Mouse (Mus musculus) myocyte (in vitro differentiated cells): Measurements from ENCODE around the gene Capn12.

Experiments
- CEBPB ChIP-seq: IDR thresholded peaks from 2 replicates; pipeline ENCODE4 v1.6.1; 2011; ENCODE audit warnings: mild to moderate bottlenecking, moderate library complexity; ENCODE audit not compliant: poor library complexity, insufficient read depth, severe bottlenecking
- MAX ChIP-seq: IDR thresholded peaks from one replicate; pipeline ENCODE4 v1.6.1; 2011; ENCODE audit warnings: low read depth, mild to moderate bottlenecking, control low read depth
- POLR2A ChIP-seq: IDR thresholded peaks from one replicate; pipeline ENCODE4 v1.6.1; 2011; ENCODE audit warnings: low read depth, mild to moderate bottlenecking, control low read depth, moderate library complexity; ENCODE audit not compliant: insufficient read length
- TCF12 ChIP-seq: IDR thresholded peaks from one replicate; pipeline ENCODE4 v1.6.1; 2011; ENCODE audit warnings: mild to moderate bottlenecking, control low read depth; ENCODE audit not compliant: poor library complexity, insufficient read depth, severe bottlenecking

DNA sequence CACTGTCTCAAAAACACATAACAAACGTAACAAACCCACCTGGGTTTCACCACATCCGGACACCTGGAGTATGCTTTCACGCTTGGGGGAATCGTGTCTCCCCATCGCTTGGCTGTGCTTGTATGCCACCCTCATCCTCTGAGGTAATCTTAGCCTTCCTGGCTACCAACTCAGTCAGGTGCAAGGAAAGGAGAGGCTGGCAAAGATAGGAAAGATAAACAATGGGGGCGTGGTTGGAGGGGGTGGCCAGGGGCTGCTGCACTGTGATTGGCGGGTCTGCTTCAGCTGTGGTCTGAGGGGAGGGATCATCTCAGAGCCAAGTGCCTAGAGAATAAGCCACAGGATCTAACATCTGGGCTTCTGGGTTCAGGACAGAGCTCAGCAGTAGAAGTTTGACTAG lies 1.6 kb upstream of the Capn12 start:
- no peak for TF ChIP-seq POLR2A
- TF ChIP-seq TCF12: no peak
- no peak for TF ChIP-seq MAX
- no peak for TF ChIP-seq CEBPB
